Mouse (Mus musculus): ENCODE measurements around the gene Chst2.
A peak's percentile ranks its signal among the peaks of the same experiment; 100 is the strongest.

Chst2 gene

DNA sequence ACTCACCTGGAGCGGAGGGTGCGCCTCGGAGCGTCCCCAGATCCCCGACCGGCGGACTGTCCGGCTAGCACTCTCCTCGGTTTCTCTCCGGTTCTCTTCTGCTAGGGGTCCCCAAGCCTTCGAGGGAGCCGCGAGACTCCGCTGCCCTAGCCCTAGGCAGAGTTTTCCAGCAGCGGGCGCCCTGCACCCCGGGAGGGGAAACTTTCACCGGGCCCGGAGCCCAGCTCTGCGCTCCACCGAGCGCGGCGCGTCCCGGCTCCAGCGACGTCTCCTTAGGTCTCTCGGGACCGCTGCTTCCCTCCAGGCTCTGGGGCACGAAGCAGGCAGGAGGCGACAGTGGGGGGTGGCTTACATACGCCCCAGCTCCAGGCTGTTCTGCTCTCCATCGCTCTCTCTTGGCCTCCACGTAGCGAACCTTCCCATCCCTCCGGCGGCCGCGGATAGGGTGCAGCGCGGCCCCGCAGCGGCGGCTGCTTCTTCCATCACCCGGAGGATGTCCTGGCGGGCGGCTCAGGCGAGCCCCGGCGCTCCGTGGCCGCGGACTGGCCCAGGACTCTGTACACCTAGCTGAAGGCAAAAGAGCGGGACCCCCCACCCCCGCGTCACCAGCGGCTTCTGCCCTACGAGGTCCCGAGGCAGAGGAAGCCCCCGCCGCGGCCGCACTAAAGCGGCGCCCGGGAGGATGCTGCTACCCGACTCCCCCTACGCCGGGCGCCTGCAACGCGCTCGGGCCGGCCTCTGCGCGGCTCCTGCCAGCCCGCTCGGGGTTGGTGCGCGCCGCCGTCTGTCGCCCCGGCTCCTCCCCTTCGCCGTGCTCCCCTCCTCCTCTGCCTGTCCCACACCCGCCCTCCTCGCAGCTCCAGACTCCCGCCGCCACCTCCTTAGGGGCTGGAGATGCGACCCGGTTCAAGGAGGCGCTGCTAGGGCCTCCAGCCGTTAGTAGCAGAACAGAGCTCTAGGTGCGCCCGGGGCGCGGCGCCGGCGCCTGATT, at the start of gene Chst2:
Gene Chst2, minus strand, starts transcription at position 152 of the 991 bp plus-strand sequence.
- peak; percentile 35 for DNase-seq (ENCODE audit: low spot score)

DNA sequence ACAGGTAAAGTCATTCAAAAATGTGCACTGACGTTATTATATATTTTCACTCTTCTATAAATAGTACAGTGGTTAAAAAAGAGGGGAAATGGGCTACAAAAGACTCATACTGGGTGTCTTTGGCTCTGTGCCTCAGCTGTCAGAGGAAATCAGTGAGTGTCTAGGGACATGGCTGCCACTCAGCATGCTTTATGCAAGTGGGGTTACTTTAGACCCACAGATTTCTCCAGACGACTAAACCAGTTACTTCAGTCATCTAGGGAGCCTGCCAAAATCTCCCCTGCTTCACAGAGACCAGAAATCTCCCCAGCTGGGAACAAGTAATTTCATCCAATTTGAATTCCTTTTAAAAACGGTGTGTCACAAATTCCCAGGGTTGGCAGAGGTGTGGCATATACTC, 45.4 kb upstream of the Chst2 start:
- no peak for DNase-seq (ENCODE audit: low spot score)

DNA sequence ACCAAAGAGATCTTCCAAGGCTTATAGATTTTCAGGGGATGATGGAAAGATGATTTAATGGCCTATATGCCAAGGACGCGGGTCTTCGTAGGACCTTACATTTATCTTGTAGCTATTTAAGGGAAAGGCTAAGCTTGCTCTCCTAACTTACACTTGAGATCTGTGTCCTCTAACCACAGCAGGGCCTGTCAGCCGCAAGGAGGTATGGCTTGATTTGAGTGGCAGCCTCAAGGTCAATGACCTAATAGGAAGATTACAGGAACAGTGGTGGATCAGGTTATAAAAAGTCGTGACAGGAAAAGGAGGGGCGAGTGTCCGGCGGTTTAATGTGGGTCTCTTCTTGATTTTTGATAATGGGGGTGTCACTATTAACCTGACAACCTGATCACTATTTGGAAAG, 44.1 kb upstream of the Chst2 start:
- no peak for DNase-seq (ENCODE audit: low spot score)

GRCm38 (mm10) chr9:95442321-95442731, 35.8 kb upstream of the Chst2 start:
- no peak for DNase-seq (ENCODE audit: low spot score)

DNA sequence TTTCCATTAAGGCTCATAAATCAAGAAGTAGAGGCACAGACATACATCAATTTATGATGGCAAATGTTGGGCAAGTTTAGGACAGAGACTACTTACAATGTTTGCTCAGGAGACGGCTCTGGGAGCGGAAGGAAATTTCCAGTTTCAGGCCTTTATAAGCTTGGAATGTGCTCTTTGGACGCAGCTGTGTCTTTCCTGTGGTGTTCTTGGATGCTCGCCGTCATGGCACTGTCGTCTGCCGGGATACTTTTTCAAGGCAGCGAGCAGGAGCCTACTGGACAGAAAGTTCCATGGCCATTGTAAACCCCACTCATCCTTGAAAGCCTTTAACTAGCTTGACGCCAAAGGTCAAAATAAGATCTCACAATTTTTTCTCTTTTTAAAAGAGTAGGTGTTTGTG, 31.4 kb upstream of the Chst2 start:
- DNase-seq (ENCODE audit: low spot score), result no peak

- DNase-seq (ENCODE audit: low spot score), result no peak
Measured at GRCm38 (mm10) chr9:95436294-95436613, 29.7 kb upstream of the Chst2 start.

- DNase-seq (ENCODE audit: low spot score), result no peak
Measured at GRCm38 (mm10) chr9:95435506-95436293, 29.2 kb upstream of the Chst2 start.

GRCm38 (mm10) chr9:95428277-95428676, 21.8 kb upstream of the Chst2 start:
- DNase-seq (ENCODE audit: low spot score), result no peak

DNA sequence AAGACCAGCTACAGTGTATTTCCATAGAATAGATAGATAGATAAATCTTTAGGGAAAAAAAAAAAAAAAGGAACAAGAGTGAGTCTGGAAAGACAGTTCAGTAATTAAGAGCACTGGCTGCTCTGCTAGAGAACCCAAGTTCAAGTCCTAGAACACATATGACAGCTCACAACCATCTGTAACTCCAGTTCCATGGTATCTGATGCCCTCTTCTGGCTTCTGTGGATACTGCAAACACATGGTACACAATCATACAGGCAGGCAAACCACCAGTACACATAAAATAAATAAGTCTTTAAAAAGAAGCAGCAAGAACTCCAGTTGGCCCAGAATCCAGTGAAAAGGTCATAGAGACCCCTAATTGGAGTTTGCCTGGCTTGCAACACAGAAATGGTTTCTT, 7.4 kb upstream of the Chst2 start:
- DNase-seq (ENCODE audit: low spot score), result no peak

GRCm38 (mm10) chr9:95412047-95412446, 5.5 kb upstream of the Chst2 start:
- DNase-seq (ENCODE audit: low spot score), result no peak

GRCm38 (mm10) chr9:95407586-95408220, 1.2 kb upstream of the Chst2 start:
- no peak for DNase-seq (ENCODE audit: low spot score)

DNA sequence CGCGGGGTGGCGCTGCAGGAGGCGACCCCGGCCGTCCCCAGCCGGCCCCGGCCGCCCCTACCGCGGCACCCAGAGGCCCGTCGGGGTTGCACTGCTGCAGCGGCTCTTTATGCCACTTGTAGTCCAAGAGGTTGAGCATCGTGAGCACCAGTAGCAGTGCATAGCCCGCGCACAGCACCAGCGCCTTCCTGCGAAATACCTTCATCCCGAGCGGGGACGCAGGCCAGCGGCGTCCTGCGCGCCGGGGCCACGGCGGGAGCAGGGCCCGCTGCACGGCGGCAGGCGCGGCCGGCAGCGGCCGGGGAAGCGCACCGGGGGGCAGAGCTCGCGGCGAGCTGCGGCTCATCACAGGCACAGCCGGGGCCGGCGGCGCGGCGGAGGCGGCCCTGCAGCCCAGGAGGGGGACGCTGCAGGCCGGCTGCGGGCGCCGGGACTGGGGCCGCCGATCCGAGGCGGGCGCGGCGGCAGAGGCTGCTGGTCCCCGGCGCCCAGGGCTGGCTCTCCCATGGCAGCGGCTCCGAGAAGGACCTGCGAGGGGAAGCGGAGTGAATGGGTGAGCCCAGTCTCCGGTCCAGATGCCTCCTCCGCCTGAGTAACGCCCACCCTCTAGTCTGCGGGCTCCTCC, 464 bp downstream of the Chst2 start:
- no peak for DNase-seq (ENCODE audit: low spot score)

- DNase-seq (ENCODE audit: low spot score), result peak; percentile 16
Measured at GRCm38 (mm10) chr9:95405511-95405945, 994 bp downstream of the Chst2 start.

DNA sequence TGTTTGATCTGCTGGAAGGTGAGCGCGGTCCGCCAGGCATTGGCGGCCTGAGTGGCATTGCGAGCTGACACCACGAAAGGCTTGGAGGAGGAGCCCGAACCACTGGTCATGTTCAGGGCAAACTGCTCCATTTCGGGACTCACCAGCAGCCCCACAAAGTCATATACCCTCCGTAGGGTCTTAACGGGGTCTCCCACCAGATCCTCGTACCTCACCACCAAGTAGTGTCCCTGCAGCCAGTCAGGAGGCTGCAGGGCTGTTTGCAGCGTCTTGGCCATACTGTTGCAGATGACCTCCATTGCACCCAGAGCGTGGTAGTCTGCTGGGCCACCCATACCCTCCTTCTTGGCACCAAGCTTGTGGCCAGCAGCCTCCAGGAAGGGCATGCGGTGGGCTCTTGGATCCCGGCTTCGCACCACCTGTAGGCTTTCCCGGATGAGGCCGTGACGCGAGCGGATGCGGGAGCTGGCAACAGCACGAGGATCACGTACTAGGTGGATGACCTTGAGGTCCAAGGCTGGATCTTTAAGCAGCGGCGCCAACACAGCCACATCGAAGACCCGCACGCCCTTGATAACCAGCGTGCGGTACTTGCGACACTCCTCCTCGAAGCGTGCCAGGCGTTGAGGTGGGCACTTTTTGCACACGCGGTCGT, 1.6 kb downstream of the Chst2 start:
- no peak for DNase-seq (ENCODE audit: low spot score)

- DNase-seq (ENCODE audit: low spot score), result no peak
Measured at GRCm38 (mm10) chr9:95401686-95402085, 4.8 kb downstream of the Chst2 start.

DNA sequence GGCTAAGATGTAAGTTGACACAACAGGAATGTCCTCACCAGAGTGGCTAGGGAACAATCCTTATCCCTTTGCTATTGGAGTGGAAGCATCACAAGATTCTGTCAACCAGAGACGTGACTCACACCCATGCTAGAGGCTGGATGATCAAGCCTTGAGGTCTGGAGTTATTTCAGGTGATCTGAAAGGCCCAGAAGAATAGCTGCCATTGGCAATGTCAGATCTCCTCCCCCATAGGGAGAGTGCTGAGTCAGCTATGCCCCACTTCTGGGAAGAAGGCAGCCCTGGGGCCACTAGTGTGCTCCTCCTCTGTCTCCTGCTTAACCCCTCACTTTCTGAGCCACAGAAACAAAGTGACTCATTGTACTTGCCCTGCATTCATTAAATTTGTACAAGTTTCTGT, 14.5 kb downstream of the Chst2 start:
- no peak for DNase-seq (ENCODE audit: low spot score)

GRCm38 (mm10) chr9:95389956-95390355, 16.6 kb downstream of the Chst2 start:
- DNase-seq (ENCODE audit: low spot score), result no peak

- no peak for DNase-seq (ENCODE audit: low spot score)
Measured at GRCm38 (mm10) chr9:95387881-95388380, 18.6 kb downstream of the Chst2 start.

GRCm38 (mm10) chr9:95375966-95376365, 30.6 kb downstream of the Chst2 start:
- no peak for DNase-seq (ENCODE audit: low spot score)

DNA sequence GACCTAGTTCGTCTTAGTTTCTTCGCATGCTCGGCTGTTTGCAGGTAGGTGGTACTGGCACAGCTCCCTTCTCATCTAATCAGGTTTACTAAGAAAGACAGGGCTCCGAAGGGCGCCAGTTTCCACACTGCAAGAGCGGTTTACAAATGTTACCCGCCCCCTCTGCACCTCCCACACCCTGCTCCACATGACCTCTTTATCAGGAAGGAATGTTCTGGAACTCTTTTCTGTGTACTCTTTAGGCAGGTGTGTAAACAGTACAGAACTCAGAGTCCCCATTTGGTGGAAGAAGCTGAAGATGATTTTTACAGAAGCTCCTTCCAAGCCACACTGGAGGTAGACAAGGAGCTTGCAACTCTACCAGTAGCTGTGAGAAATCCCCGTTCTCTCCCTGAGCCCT, 31.2 kb downstream of the Chst2 start:
- DNase-seq (ENCODE audit: low spot score), result no peak

DNA sequence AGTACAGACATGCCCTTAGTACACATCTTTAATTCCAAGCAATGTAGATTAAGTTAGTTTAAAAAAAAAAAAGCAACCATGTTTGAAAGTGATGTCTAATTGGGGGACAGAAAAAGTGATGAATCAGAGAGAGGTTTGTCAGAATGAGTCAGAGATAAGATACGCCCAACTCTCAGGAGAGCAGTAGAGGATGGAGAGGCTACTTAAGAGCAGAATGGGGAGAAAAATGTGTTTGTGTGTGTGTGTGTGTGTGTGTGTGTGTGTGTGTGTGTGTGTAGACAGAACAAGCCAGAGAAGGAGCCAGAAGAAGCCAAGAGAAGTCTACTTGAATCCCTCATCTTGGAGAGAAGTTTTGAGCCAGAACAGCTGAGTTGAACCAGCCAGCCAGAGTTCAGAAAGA, 32.8 kb downstream of the Chst2 start:
- DNase-seq (ENCODE audit: low spot score), result no peak
